Mouse (Mus musculus) 416B (cell line): Measurements from ENCODE around the gene Zfp84.
A peak's percentile ranks its signal among the peaks of the same experiment; 100 is the strongest.
"Not testable (repeated sequence)": the region's sequence is repeated elsewhere in the genome, so short reads cannot be mapped to it uniquely, and the experiment has no call there.

Experiments
- DNase-seq: peaks from one replicate; pipeline ENCODE4 v3.0.0; 2011; ENCODE audit warnings: low read depth

The Zfp84 gene

DNA sequence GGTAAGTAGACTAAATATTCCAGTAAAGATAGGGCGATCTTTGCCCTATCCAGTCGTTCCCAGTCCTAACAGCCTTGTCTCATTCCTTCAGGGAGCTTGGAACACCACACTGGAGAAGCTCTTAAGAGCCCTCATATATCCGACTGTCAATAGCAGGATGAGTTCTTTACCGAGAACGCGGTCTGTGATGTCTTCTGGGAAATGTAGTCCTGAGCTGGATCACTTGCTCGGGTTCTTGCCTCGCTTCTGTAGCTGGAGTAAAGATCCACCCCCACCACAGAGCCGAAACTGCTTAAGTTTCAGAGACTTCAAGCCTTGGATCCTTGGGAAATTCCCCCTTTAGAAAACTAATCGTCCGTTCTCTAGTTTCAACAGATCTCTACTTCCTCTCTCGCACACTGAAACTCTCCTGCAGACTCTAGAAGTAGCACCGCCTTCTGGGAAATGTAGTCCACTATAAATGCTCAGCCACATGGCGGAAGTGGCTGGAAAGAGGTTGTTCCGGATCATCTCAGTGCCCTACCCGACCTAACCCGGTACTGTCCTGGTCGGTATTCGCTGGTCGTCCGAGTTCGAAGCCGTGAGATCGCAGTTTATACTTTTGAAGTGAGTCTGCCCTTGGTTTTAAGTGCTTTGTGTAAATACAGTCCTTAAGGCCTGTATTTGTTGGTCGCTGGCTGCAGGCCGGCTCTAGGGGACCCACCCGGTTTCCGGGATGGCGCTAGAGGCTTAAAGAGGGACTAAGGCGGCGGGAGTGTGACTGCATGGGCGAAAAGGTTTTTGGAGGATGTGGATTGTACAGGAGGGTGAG, at the start of gene Zfp84:
Gene Zfp84 (plus strand): TSS at position 463 of the 811 bp plus-strand sequence.
- peak; percentile 97 for DNase-seq

DNA sequence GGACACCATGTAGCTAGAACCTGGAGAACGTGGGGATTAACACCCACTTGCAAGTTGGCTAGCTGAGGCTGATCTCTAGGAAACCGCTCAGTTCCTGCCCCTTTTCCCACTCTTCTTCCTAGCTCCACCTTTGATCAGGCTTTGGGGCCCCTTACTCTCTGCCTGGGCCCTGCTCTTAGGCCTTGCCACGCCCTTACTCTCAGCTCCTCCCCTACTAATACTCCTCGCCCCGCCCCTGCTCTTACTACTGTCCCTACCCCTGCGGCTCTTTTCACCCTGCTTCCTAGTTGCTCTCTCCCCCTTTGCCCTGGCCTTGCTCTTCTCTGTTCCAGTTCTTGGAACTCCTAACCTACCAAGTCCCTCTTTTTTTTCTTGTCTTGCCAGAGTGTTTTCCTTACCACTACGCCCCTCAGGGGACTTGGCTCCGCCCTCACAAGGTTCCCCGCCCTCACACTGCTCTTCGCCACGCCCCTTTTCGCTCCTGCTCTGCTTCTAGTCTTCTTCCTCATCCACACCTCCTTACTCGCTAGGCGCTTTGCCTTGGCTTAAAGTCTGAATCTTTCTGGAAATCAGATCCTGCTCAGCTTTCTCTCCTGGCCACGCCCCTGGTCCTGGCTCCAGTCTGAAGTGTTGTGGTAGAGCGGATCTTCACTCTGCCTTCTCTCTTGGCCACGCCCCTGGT, 42.8 kb upstream of the Zfp84 start:
- not testable (repeated sequence) for DNase-seq

DNA sequence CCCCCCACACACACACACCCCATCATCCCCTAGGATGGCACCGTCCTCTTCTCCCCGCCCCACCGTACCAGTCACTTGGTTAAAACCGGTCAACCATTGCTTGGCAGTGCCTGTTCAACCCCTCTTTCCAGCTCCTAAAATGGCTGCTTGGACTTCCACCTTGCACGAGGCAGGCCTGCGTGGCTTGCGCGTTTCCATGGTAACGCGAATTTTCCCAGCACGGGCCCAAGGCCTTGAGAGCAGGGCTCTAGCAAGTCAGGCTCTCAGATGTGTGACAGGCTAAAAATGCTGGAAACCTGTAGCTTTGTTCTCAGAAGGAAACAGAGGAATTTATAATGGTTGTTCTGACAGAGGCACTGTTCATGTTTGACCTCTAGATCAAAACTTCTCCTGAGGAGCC, 41.5 kb upstream of the Zfp84 start, which contains the start of gene Catsperg2:
Gene Catsperg2 (minus strand): TSS at position 173 of the 400 bp plus-strand sequence.
- DNase-seq, result not testable (repeated sequence)

- peak; percentile 37 for DNase-seq
These were observed 40.3 kb upstream of the Zfp84 start for GRCm38 (mm10) chr7:29728055-29728454.

GRCm38 (mm10) chr7:29742258-29742657, 26.1 kb upstream of the Zfp84 start:
- DNase-seq, result no peak

- no peak for DNase-seq
These were observed 7.9 kb upstream of the Zfp84 start for GRCm38 (mm10) chr7:29760476-29760875.

DNA sequence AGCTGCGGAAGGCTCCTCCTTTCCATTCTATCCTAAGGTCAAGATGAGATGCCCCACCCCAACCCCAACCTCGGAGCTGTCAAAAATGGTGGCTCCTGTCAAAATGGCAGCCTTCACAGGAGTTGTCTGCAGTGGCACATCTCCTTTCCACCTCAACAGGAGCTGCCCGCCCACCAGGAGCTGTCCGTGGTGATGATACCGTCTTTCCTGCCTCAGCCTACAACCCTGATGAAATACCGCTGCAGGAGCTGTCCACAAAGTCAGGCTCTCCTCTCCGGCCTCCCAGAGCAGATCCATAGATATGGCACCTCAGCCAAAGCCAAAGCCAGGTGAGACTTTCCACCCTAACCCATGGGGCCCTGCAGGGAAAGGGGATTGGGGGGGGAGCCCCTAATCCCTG, 3.6 kb upstream of the Zfp84 start:
- peak; percentile 22 for DNase-seq

GRCm38 (mm10) chr7:29767058-29767686, 1.2 kb upstream of the Zfp84 start:
- peak; percentile 90 for DNase-seq

DNA sequence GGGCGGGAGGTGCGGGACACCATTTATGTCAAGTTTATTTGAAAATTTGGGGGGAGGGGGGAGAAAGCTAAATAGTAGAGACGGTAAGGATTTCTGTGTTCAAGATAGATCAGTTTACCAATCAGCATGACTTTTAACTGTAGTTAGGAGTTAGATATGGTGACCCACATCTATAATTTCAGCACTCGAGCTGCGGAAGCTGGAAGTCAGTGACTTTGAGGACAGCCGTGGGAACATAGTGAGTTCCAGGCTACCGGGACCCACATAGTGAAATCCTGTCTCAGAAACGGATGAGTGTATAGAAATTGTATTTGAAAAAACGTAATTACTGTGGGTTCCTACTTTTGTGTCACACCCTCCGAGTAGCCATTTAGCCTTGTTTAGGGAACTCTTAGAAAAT, 628 bp downstream of the Zfp84 start:
- no peak for DNase-seq

GRCm38 (mm10) chr7:29773503-29773902, 5.2 kb downstream of the Zfp84 start:
- DNase-seq, result no peak

GRCm38 (mm10) chr7:29774371-29774770, 6.0 kb downstream of the Zfp84 start:
- no peak for DNase-seq

DNA sequence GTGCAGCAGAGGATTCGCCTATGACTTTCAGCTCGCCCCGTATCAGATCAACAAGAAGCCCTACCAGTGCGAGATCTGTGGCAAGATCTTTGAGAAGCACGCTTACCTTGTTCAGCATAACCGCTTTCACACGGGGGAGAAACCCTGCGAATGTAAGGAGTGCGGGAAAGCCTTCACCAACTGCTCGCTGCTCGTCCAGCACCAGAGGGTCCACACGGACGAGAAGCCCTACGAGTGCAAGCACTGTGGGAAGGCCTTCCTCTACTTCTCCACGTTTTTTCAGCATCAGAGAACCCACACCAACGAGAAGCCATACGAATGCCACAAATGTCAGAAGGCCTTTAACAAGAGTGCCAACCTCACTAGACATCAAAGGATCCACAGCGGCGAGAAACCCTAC, 8.2 kb downstream of the Zfp84 start:
- no peak for DNase-seq

DNA sequence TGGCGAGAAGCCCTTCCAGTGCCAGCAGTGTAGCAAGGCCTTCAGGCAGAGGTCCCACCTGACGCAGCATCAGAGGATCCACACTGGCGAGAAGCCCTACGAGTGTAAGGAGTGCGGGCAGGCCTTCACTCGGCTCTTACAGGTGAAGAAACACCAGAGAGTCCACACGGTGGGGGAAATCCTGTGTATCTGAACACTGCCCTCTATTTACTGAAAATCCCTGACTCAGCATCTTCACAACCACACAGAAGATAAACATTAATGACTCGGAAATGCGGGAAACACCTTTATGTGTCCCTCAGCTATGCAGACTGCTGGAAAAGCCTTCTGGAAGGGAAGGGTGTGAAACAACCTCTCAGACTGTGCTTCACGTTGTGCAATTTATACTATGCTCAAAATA, 9.0 kb downstream of the Zfp84 start:
- DNase-seq, result no peak

DNA sequence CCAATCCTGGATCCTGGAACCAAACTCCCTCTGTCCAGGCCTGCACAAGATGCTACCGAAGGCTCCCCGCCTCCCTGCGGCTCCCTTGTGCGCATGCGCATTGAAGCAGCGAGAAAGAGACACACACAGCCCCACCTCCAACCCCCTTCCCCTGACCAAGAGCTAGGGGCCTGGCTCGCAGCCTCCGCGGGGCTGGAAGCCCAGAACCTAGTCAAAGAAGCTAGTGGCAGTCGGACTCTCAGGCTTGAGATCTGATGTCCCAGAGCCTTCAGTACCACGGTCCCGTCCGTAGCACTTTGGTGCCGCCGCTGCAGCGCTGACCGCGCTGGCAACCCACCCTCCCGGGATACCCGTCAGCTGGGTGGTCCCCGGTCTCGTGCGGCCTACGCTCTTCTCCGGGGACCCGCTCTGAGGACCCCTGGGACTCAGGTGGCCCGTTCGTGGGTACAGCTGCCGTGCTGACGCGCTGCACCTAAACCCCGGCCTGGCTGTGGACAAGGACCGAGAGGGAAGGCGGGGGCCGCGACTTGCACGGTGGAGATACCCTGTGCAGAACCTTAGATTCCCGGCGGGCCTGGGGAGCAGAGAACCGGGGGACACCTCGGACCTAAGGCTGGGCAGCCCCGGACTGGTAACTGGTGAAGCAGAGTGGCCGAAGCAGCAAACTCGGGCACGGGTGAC, 15.7 kb downstream of the Zfp84 start, which contains the start of gene Zfp30:
Gene Zfp30 (plus strand): TSS at position 128 of the 681 bp plus-strand sequence.
- DNase-seq, result peak; percentile 65

DNA sequence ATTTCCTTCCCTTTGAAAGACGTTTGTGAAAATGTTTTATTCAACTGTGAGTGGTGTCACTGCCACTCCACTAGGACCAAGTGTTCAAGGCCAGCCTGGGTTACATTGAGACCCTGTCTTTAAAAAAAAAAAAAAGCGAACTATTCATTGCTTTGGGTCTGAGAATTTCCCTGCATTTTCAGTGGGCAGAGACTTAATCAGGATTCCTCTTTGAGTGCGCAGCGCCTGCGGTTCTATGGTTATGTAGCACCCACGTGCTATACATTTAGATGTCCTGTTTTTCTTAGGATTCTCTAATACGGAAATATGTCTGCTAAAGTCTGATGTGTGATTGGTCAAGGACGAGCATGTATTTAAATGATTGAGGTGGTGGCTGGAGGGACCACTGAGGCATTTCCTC, 16.7 kb downstream of the Zfp84 start:
- DNase-seq, result no peak

GRCm38 (mm10) chr7:29785888-29786287, 17.5 kb downstream of the Zfp84 start:
- no peak for DNase-seq

- no peak for DNase-seq
These were observed 24.6 kb downstream of the Zfp84 start for GRCm38 (mm10) chr7:29792906-29793305.

DNA sequence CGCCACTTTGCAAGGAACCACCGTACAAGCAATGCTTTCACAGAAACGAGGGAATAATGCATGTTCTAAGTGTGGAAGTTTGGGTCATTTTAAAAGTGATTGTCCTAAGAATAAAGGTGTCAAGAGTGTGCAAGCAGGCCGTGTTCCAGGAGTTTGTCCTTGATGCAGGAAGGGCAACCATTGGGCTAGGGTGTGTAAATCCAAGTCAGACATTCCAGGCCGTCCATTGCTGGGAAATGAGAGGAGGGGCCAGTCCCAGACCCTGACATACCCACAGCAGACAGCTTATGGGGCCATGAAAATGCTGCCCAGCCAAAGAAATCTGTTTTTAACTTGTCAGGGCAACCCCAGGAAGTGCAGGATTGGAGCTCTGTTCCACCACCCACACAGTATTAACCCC, 38.7 kb downstream of the Zfp84 start:
- DNase-seq, result no peak

GRCm38 (mm10) chr7:29812244-29812643, 43.9 kb downstream of the Zfp84 start:
- DNase-seq, result no peak

- no peak for DNase-seq
These were observed 46.0 kb downstream of the Zfp84 start for GRCm38 (mm10) chr7:29814381-29814780.

- DNase-seq, result peak; percentile 28
These were observed 46.9 kb downstream of the Zfp84 start for GRCm38 (mm10) chr7:29815061-29815784.
